Mouse (Mus musculus) midbrain, postnatal 0 days (tissue): ENCODE data around the gene Itgb2. TPM values are rescaled to one million over a fixed set of nuclear protein-coding genes. Genes with fewer than 3 reads are reported as not detected.

Source experiments
- ATAC-seq: fragments of 200-750 bp; cut with Nextera tagmentation; 2 replicates; pipeline ENCODE4 v1.8.0; 2017; ENCODE audit warnings: moderate number of reproducible peaks, mild to moderate bottlenecking, moderate TSS enrichment, moderate library complexity; ENCODE audit not compliant: low FRiP score
- DNase-seq: peaks from one replicate; pipeline ENCODE4 v3.0.0-alpha.2; 2015; ENCODE audit warnings: low spot score
- H3K27ac ChIP-seq: fragments of 300-500 bp; sonication (generic); 2 replicates; pipeline ENCODE4 v1.5.1; 2014; ENCODE audit warnings: low read depth, mild to moderate bottlenecking, low read length, mixed read lengths
- H3K27me3 ChIP-seq: fragments of 300-500 bp; sonication (generic); 2 replicates; pipeline ENCODE4 v1.6.1; 2014; ENCODE audit warnings: low read length, control low read depth, mixed read lengths; ENCODE audit not compliant: insufficient read depth
- H3K36me3 ChIP-seq: fragments of 300-500 bp; sonication (generic); 2 replicates; pipeline ENCODE4 v1.6.1; 2014; ENCODE audit warnings: low read length, control low read depth, mixed read lengths; ENCODE audit not compliant: insufficient read depth
- H3K4me1 ChIP-seq: fragments of 300-500 bp; sonication (generic); 2 replicates; pipeline ENCODE4 v1.6.1; 2014; ENCODE audit warnings: mild to moderate bottlenecking, control low read depth, antibody characterized with exemption, low read length, mixed read lengths; ENCODE audit not compliant: insufficient read depth
- H3K4me2 ChIP-seq: fragments of 300-500 bp; sonication (generic); 2 replicates; pipeline ENCODE4 v1.6.1; 2014; ENCODE audit warnings: low read depth, mild to moderate bottlenecking, low read length, mixed read lengths; ENCODE audit not compliant: poor library complexity, severe bottlenecking
- H3K4me3 ChIP-seq: fragments of 300-500 bp; sonication (generic); 2 replicates; pipeline ENCODE4 v1.5.1; 2014; ENCODE audit warnings: low read depth, mild to moderate bottlenecking, low read length, moderate library complexity
- H3K9ac ChIP-seq: fragments of 300-500 bp; sonication (generic); replicated peaks from 2 replicates; pipeline ENCODE4 v1.6.1; 2014; ENCODE audit warnings: mild to moderate bottlenecking, low read length, moderate library complexity, mixed read lengths; ENCODE audit not compliant: poor library complexity, severe bottlenecking
- H3K9me3 ChIP-seq: fragments of 300-500 bp; sonication (generic); 2 replicates; pipeline ENCODE4 v1.6.1; 2016; ENCODE audit warnings: low read length, control low read depth
- CTCF ChIP-seq: IDR thresholded peaks from 2 replicates; pipeline ENCODE4 v1.5.1; 2016; ENCODE audit warnings: antibody characterized with exemption, mild to moderate bottlenecking
- WGBS: fragments of 180-500 bp; shearing (Covaris S2); extraction: QIAGEN DNeasy Blood & Tissue Kit; methylation state at CpG from one replicate; pipeline ENCODE4 v1.1.7; 2014; 5-methylcytosine and 5-hydroxymethylcytosine counted together
- polyA plus RNA-seq: library from polyadenylated mRNA; unstranded; fragments of >200 nt; fragmentation: Nextera tagmentation; extraction: Ambion mirVana; gene quantifications from 2 replicates; pipeline ENCODE4 v1.2.1, GENCODE M21; 2015
- total RNA-seq: library from RNA; depleted of rRNA; stranded (reverse); fragments of >200 nt; gene quantifications from 2 replicates; pipeline ENCODE4 v1.2.3, GENCODE M21; 2014

Itgb2 gene
- total and polyA plus RNA-seq, 2 experiments from 2014 or later, result 0.55 to 1.2 TPM

DNA sequence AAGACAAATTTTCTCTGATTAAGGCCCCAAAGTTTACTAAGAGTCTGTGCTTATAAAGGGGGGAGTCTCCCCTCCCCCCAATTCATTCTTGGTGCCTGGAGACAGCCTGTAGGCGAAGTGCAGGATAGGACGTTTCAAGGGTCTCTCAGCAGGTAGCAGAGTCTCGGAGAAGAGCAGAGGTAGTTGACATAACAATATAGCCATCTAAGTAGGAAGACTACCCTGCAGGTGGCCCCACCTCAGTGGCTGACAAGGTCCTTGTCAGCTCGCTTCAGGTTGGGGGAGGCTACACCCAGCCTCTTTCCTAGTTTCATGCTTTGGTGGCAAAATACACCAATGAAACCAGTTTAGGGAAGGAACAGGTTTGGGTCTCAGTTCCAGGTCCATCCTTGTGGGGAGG, 73.0 kb downstream of the Itgb2 start:
- 55% methylated on average over 4 of the region's 4 CpGs for WGBS
- DNase-seq (no peak), ATAC-seq (no peak)
- no peak overlapping the region for H3K27ac ChIP-seq
- H3K27me3 ChIP-seq, result no peaks in the 10 kb centered on the region
- peaks cover 8% of the 10 kb centered on the region; the same call in 1 of the 2 replicates for H3K4me1 ChIP-seq
- H3K36me3 ChIP-seq, result peaks cover 17% of the 10 kb centered on the region
- no peak overlapping the region for H3K9ac ChIP-seq
- TF ChIP-seq CTCF, result no peak
- no peaks in the 10 kb centered on the region for H3K9me3 ChIP-seq
- no peak overlapping the region for H3K4me2 ChIP-seq
- no peak overlapping the region for H3K4me3 ChIP-seq

- H3K4me1 ChIP-seq, result peaks cover 8% of the 10 kb centered on the region; the same call in 1 of the 2 replicates
- no peak overlapping the region for H3K4me3 ChIP-seq
- no peak overlapping the region for H3K4me2 ChIP-seq
- no peak overlapping the region for H3K27ac ChIP-seq
- DNase-seq (no peak), ATAC-seq (no peak)
- no peaks in the 10 kb centered on the region for H3K27me3 ChIP-seq
- WGBS, result 90% methylated on average over 6 of the region's 6 CpGs
- TF ChIP-seq CTCF, result peak; percentile 55
- H3K36me3 ChIP-seq, result peaks cover 7% of the 10 kb centered on the region; the same call in 1 of the 2 replicates
- no peaks in the 10 kb centered on the region for H3K9me3 ChIP-seq
- H3K9ac ChIP-seq, result no peak overlapping the region
Measured at GRCm38 (mm10) chr10:77604111-77604510, 74.1 kb downstream of the Itgb2 start.

DNA sequence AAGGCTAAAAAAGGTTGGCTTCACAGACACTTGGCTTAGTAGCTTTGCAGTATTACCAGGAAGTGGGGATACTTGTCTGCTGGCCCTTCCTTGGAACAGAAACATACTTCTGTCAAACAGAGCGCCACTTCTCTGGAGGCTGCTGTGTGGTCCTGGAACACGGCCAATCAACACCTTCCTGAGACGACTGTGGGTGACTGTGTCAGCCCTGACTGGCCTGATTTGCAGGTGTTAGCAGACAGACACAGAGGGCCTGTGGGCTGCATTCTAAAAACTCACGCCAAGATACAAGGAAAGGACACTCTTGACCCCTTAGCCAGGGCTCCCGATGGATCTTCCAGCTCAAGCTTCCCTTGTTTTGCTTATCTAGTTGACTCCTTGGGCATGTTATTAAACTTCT, 74.9 kb downstream of the Itgb2 start:
- Histone ChIP-seq H3K9me3 (no peaks in the 10 kb centered on the region), H3K27me3 (no peaks in the 10 kb centered on the region), H3K27ac (peak overlapping the region; percentile 96), H3K4me2 (no peak overlapping the region), H3K36me3 (peaks cover 2% of the 10 kb centered on the region; the same call in 1 of the 2 replicates), H3K9ac (no peak overlapping the region), H3K4me3 (no peak overlapping the region), H3K4me1 (peaks cover 8% of the 10 kb centered on the region; the same call in 1 of the 2 replicates)
- WGBS, result 81% methylated on average over 5 of the region's 5 CpGs
- no peak for TF ChIP-seq CTCF
- DNase-seq, result no peak
- ATAC-seq, result no peak

DNA sequence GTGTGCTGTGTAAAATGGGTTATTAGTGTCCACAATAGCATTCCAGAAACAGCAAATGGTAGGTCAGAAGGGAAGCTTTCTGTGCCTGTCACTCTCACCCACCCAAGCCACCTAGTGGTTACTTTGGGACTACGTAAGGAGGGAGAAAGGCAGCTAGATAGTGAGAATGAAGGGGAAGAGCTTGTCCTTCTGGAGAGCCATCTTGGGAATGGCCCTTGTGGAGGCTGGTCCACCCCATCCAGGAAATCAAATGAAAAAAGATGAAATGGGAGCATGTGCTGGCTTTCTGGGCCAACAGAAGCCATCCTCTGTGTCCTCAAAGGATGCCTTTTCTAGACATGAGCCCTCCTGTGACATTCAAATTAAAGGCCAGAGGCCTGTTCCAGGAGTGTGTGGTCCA, 75.3 kb downstream of the Itgb2 start:
- peak; percentile 60 for DNase-seq
- 0 out of 2 replicates have a peak overlapping the region, but pooled peaks have one; percentile 84 for H3K9ac ChIP-seq
- no peak; the same call in 1 of the 2 replicates for ATAC-seq

GRCm38 (mm10) chr10:77605908-77606826, 76.1 kb downstream of the Itgb2 start, which contains the start of the genes Sumo3 and Gm49325:
Gene Sumo3 (plus strand): TSS chr10:77606097.
Gene Gm49325 (plus strand): TSS chr10:77606197.
- no peaks in the 10 kb centered on the region for H3K9me3 ChIP-seq
- H3K4me1 ChIP-seq, result peaks cover 8% of the 10 kb centered on the region; the same call in 1 of the 2 replicates
- H3K9ac ChIP-seq, result peak within 1 kb of the TSS; percentile 84
- DNase-seq (peak; percentile 91), ATAC-seq (peak; percentile 90)
- TF ChIP-seq CTCF, result peak; percentile 16; the same call in 1 of the 2 replicates
- WGBS, result under 1% methylated on average over 100 of the region's 119 CpGs
- H3K4me2 ChIP-seq, result peak within 1 kb of the TSS; percentile 63
- peak within 1 kb of the TSS; percentile 64 for H3K4me3 ChIP-seq
- no peaks in the 10 kb centered on the region for H3K27me3 ChIP-seq
- peak within 1 kb of the TSS; percentile 96 for H3K27ac ChIP-seq
- peaks cover 9% of the 10 kb centered on the region; the same call in 1 of the 2 replicates for H3K36me3 ChIP-seq

More for the DNA sequence above, 75.3 kb downstream of the Itgb2 start:
- no peaks in the 10 kb centered on the region for H3K27me3 ChIP-seq
- peaks cover 8% of the 10 kb centered on the region; the same call in 1 of the 2 replicates for H3K4me1 ChIP-seq
- H3K4me3 ChIP-seq, result peak overlapping the region; percentile 64
- peak overlapping the region; percentile 63 for H3K4me2 ChIP-seq
- 29% methylated on average over 1 of the region's 1 CpGs for WGBS
- no peaks in the 10 kb centered on the region for H3K9me3 ChIP-seq
- H3K27ac ChIP-seq, result peak overlapping the region; percentile 96
- peak; percentile 77 for TF ChIP-seq CTCF
- peaks cover 2% of the 10 kb centered on the region; the same call in 1 of the 2 replicates for H3K36me3 ChIP-seq
